ENCODE assay signal across 15 mouse cellular contexts in the genomic region with DNA sequence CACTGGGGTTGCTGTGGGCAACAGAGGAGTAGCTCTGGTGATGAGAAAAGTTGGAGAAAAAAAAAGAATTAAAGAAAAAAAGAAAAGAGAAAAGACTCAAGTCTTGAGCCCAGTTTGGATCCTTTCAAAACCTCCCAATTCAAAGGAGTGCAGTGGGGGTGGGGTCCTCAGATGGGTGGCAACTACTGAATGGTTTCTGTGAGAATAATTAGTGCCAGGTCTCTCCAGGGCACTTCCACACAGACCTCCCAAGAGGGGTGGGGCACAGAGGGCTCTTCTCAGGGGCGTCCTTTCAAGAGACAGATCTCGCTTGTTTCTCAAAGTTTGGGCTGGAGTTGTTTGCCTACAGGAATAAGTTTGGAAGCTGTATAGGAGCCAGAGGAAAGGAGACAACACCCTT.
DNase-seq lines count a peak whose midpoint lies in the region; ATAC-seq lines count a peak whose summit lies in the region.
"Had no signal": no experiment of that assay in that cellular context is flagged by ENCODE, and none has a peak within 500 bp of the region (broad histone marks: within the 10 kb centered on the region; RNA-seq: fewer than 3 reads in every experiment).

No protein-coding gene starts in this region.

- H3K27me3 ChIP-seq in limb, embryonic 12.5 days, result no peaks in the 10 kb centered on the region
- H3K27me3 ChIP-seq in limb, embryonic 10.5 days (ENCODE audit: low read depth, poor library complexity, severe bottlenecking), result no peaks in the 10 kb centered on the region
- H3K27me3 ChIP-seq in embryonic facial prominence, embryonic 10.5 days (replicated peaks; ENCODE audit: low read depth, poor library complexity, severe bottlenecking), result no peaks in the 10 kb centered on the region
- no peaks in the 10 kb centered on the region for H3K27me3 ChIP-seq in forebrain, embryonic 14.5 days (replicated peaks; ENCODE audit: control insufficient read depth, insufficient read depth, low read length)
- no peaks in the 10 kb centered on the region for H3K27me3 ChIP-seq in midbrain, embryonic 13.5 days
- H3K27me3 ChIP-seq: heart, embryonic 12.5 days; Patski; stomach, embryonic 15.5 days had no signal

- DNase-seq in limb, embryonic 10.5 days (ENCODE audit: low spot score), result no peak
- no peak for DNase-seq in embryonic facial prominence, embryonic 10.5 days (ENCODE audit: low spot score)
- peak; percentile 72 for DNase-seq in forebrain, embryonic 14.5 days (ENCODE audit: low spot score)
- no peak for DNase-seq in thymus, postnatal 0 days (ENCODE audit: low spot score)
- DNase-seq in cerebellum, adult 11-12 months, result no peak
- no peak for DNase-seq in T-cell, adult 2 months (ENCODE audit: low spot score)
- DNase-seq: gastrocnemius, postnatal 25 days; kidney, adult 8-10 months; thymus, postnatal 25 days had no signal

- 0 out of 2 replicates have a peak overlapping the region, but pooled peaks have one; percentile 29 for H3K27ac ChIP-seq in limb, embryonic 12.5 days
- H3K27ac ChIP-seq in limb, embryonic 10.5 days, result no peak overlapping the region
- peak overlapping the region; percentile 49; the same call in 1 of the 2 replicates for H3K27ac ChIP-seq in embryonic facial prominence, embryonic 10.5 days (replicated peaks)
- H3K27ac ChIP-seq in forebrain, embryonic 14.5 days (ENCODE audit: low read depth, low read length), result peak overlapping the region; percentile 63
- peak overlapping the region; percentile 56; the same call in 1 of the 2 replicates for H3K27ac ChIP-seq in midbrain, embryonic 13.5 days
- H3K27ac ChIP-seq: liver, embryonic 14.5 days; stomach, embryonic 15.5 days had no signal

- peaks cover 11% of the 10 kb centered on the region for H3K4me1 ChIP-seq in limb, embryonic 12.5 days (replicated peaks)
- H3K4me1 ChIP-seq in limb, embryonic 10.5 days, result peaks cover 18% of the 10 kb centered on the region
- H3K4me1 ChIP-seq in embryonic facial prominence, embryonic 10.5 days, result peaks cover 25% of the 10 kb centered on the region
- peaks cover 30% of the 10 kb centered on the region for H3K4me1 ChIP-seq in forebrain, embryonic 14.5 days (ENCODE audit: control insufficient read depth, insufficient read depth, low read length)
- H3K4me1 ChIP-seq in midbrain, embryonic 13.5 days (replicated peaks), result peaks cover 28% of the 10 kb centered on the region
- H3K4me1 ChIP-seq: stomach, embryonic 15.5 days had no signal

- H3K4me3 ChIP-seq in limb, embryonic 12.5 days (replicated peaks), result no peak overlapping the region
- no peak overlapping the region for H3K4me3 ChIP-seq in limb, embryonic 10.5 days
- H3K4me3 ChIP-seq in embryonic facial prominence, embryonic 10.5 days, result no peak overlapping the region
- H3K4me3 ChIP-seq in forebrain, embryonic 14.5 days (ENCODE audit: low read depth, low read length), result no peak overlapping the region
- no peak overlapping the region for H3K4me3 ChIP-seq in midbrain, embryonic 13.5 days (replicated peaks)
- H3K4me3 ChIP-seq: heart, embryonic 12.5 days; stomach, embryonic 15.5 days had no signal

- no peak overlapping the region for H3K9ac ChIP-seq in limb, embryonic 12.5 days (replicated peaks)
- H3K9ac ChIP-seq in forebrain, embryonic 14.5 days (ENCODE audit: low read length), result no peak overlapping the region
- H3K9ac ChIP-seq in midbrain, embryonic 13.5 days (replicated peaks), result no peak overlapping the region
- H3K9ac ChIP-seq: heart, embryonic 12.5 days; liver, embryonic 14.5 days; stomach, embryonic 15.5 days had no signal

- WGBS in limb, embryonic 12.5 days, result 54% methylated on average over 2 of the region's 2 CpGs
- WGBS in limb, embryonic 10.5 days, result 29% methylated on average over 2 of the region's 2 CpGs
- 38% methylated on average over 2 of the region's 2 CpGs for WGBS in embryonic facial prominence, embryonic 10.5 days
- WGBS in forebrain, embryonic 14.5 days, result 8% methylated on average over 2 of the region's 2 CpGs
- 28% methylated on average over 2 of the region's 2 CpGs for WGBS in midbrain, embryonic 13.5 days

- H3K4me2 ChIP-seq in limb, embryonic 12.5 days, result no peak overlapping the region
- peak overlapping the region; percentile 19; the same call in 1 of the 2 replicates for H3K4me2 ChIP-seq in forebrain, embryonic 14.5 days (ENCODE audit: low read length)
- no peak overlapping the region for H3K4me2 ChIP-seq in midbrain, embryonic 13.5 days (replicated peaks)
- H3K4me2 ChIP-seq: heart, embryonic 12.5 days; stomach, embryonic 15.5 days had no signal

- H3K9me3 ChIP-seq in limb, embryonic 12.5 days, result no peaks in the 10 kb centered on the region
- no peaks in the 10 kb centered on the region for H3K9me3 ChIP-seq in limb, embryonic 10.5 days (replicated peaks)
- no peaks in the 10 kb centered on the region for H3K9me3 ChIP-seq in embryonic facial prominence, embryonic 10.5 days
- no peaks in the 10 kb centered on the region for H3K9me3 ChIP-seq in forebrain, embryonic 14.5 days (replicated peaks; ENCODE audit: control insufficient read depth, low read length)
- no peaks in the 10 kb centered on the region for H3K9me3 ChIP-seq in midbrain, embryonic 13.5 days
- H3K9me3 ChIP-seq: heart, embryonic 12.5 days; stomach, embryonic 15.5 days had no signal

- no peaks in the 10 kb centered on the region for H3K36me3 ChIP-seq in limb, embryonic 12.5 days
- H3K36me3 ChIP-seq in limb, embryonic 10.5 days, result peaks cover 7% of the 10 kb centered on the region; the same call in 1 of the 2 replicates
- H3K36me3 ChIP-seq in embryonic facial prominence, embryonic 10.5 days (replicated peaks), result peaks cover 9% of the 10 kb centered on the region
- H3K36me3 ChIP-seq in forebrain, embryonic 14.5 days (ENCODE audit: control insufficient read depth, insufficient read depth, low read length), result no peaks in the 10 kb centered on the region
- no peaks in the 10 kb centered on the region for H3K36me3 ChIP-seq in midbrain, embryonic 13.5 days
- H3K36me3 ChIP-seq: heart, embryonic 12.5 days; stomach, embryonic 15.5 days had no signal

- ATAC-seq in limb, embryonic 12.5 days (ENCODE audit: insufficient number of reproducible peaks, insufficient read depth, low FRiP score, low TSS enrichment, low read depth), result no peak
- peak; percentile 73 for ATAC-seq in forebrain, embryonic 14.5 days
- ATAC-seq in midbrain, embryonic 13.5 days, result 0 out of 2 replicates have a peak, but pooled peaks have one; percentile 55
- ATAC-seq: Patski had no signal
